Mouse (Mus musculus): ENCODE measurements around the gene Casd1. TPM values are rescaled to one million over a fixed set of nuclear protein-coding genes. Genes with fewer than 3 reads are reported as not detected.

The Casd1 gene
- polyA plus RNA-seq (2016; fragmentation: Nextera tagmentation; extraction: Ambion mirVana), result 39.6 and 40.7 TPM in 2 replicates

DNA sequence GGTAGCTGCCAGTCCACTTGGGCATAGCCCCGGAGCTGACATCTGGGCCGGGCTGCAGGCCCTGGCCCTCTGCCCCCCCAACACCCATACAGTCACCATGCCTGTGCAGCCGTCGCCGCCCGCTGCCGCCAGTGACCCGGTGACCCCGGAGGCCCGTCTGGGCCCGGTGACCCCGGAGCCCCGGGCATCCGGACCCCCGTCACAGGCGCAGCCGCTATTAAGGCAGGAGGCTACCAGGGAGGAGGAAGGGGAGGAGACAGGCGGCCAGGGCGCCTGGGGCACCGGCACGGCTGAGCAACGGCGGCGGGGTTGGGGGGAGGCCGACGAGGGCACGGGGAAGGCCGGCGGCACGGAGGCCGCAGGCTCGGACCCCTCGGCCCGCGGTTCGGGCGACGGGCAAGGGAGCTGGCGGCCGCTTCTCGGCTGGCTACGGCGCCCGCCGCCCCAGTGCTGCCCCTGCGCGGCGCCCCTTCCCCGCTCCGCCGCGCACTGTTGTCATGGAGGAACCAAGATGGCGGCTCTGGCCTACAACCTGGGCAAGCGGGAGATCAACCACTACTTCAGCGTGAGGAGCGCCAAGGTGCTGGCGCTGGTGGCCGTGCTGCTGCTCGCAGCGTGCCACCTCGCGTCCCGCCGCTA lies at the start of gene Casd1:
Casd1 (plus strand) TSS at position 182 of the 639 bp plus-strand sequence.
- Histone ChIP-seq H3K27me3 (replicated peaks) (no peaks in the 10 kb centered on the region), H3K36me3 (no peaks in the 10 kb centered on the region), H3K27ac (peak within 1 kb of the TSS; percentile 87), H3K9me3 (no peaks in the 10 kb centered on the region), H3K9ac (peak within 1 kb of the TSS; percentile 92), H3K4me1 (peaks cover 14% of the 10 kb centered on the region), H3K4me3 (peak within 1 kb of the TSS; percentile 70), H3K4me2 (replicated peaks) (peak within 1 kb of the TSS; percentile 93)
- peak; percentile 88 for ATAC-seq (ENCODE audit: low FRiP score, low read depth)
- WGBS, result under 1% methylated on average over 51 of the region's 64 CpGs

GRCm38 (mm10) chr6:4555366-4555765 lies 45.3 kb upstream of the Casd1 start:
- Histone ChIP-seq H3K9me3 (no peaks in the 10 kb centered on the region), H3K36me3 (no peaks in the 10 kb centered on the region), H3K27ac (no peak overlapping the region), H3K4me2 (replicated peaks) (no peak overlapping the region), H3K9ac (no peak overlapping the region), H3K27me3 (replicated peaks) (no peaks in the 10 kb centered on the region), H3K4me1 (peaks cover 12% of the 10 kb centered on the region), H3K4me3 (no peak overlapping the region)
- 56% methylated on average over 6 of the region's 6 CpGs for WGBS
- ATAC-seq (ENCODE audit: low FRiP score, low read depth), result peak; percentile 45; the same call in 1 of the 2 replicates

- Histone ChIP-seq H3K4me2 (replicated peaks) (no peak overlapping the region), H3K27ac (no peak overlapping the region), H3K4me1 (peaks cover 12% of the 10 kb centered on the region), H3K36me3 (no peaks in the 10 kb centered on the region), H3K9me3 (no peaks in the 10 kb centered on the region), H3K27me3 (replicated peaks) (no peaks in the 10 kb centered on the region), H3K4me3 (no peak overlapping the region), H3K9ac (no peak overlapping the region)
- WGBS, result 62% methylated on average over 8 of the region's 8 CpGs
- no peak for ATAC-seq (ENCODE audit: low FRiP score, low read depth)
These were observed 43.6 kb upstream of the Casd1 start for GRCm38 (mm10) chr6:4557086-4557485.

- no peak overlapping the region for H3K27ac ChIP-seq
- H3K9me3 ChIP-seq, result no peaks in the 10 kb centered on the region
- no peak overlapping the region for H3K4me2 ChIP-seq (replicated peaks)
- H3K36me3 ChIP-seq, result no peaks in the 10 kb centered on the region
- peak; percentile 61; the same call in 1 of the 2 replicates for ATAC-seq (ENCODE audit: low FRiP score, low read depth)
- peaks cover 12% of the 10 kb centered on the region for H3K4me1 ChIP-seq
- H3K4me3 ChIP-seq, result no peak overlapping the region
- H3K9ac ChIP-seq, result no peak overlapping the region
- WGBS, result 6% methylated on average over 7 of the region's 7 CpGs
- H3K27me3 ChIP-seq (replicated peaks), result no peaks in the 10 kb centered on the region
These were observed 43.0 kb upstream of the Casd1 start for GRCm38 (mm10) chr6:4557678-4558077.

DNA sequence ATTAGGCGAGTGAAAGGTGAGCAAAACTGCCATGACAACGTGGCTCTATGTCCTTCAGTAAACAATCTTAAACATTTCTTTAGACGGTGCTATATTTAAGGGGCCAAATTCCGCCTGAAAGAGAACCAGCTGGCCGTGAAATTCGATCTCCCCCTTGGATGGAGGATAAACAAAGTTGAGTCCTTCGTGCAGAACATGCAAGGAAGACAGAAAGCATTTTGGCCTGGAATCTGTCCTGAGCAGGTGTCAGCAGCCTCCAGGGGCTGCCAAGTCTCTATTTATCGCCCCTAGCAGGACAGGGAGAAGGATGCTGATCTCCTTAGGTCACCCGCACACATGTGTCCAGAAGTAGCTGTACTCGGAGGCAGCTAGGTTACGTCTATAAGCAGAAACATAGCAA lies 39.5 kb upstream of the Casd1 start:
- Histone ChIP-seq H3K4me2 (replicated peaks) (no peak overlapping the region), H3K4me1 (peaks cover 9% of the 10 kb centered on the region), H3K9ac (no peak overlapping the region), H3K36me3 (no peaks in the 10 kb centered on the region), H3K27ac (no peak overlapping the region), H3K27me3 (replicated peaks) (no peaks in the 10 kb centered on the region), H3K4me3 (no peak overlapping the region), H3K9me3 (no peaks in the 10 kb centered on the region)
- ATAC-seq (ENCODE audit: low FRiP score, low read depth), result no peak
- 32% methylated on average over 11 of the region's 11 CpGs for WGBS

DNA sequence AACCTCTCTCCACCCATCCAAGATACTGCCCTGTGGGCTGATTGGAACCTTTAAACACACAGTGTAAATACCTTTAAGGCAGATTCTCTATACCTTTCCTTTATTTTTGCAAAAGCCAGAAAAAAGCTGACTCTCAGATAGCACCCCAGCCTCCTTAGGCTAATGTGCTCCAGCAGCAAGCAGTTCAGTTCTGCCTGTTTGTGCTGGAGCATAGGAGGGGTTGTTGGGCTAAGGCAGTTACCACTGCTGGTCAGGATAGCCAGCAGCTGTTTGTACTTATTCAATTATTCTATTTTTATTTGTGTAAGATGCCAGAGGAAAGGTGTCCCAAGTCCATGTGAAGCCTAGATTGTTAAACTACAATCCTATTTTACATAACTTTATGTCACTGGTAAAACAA lies 39.0 kb upstream of the Casd1 start:
- Histone ChIP-seq H3K4me2 (replicated peaks) (no peak overlapping the region), H3K9me3 (no peaks in the 10 kb centered on the region), H3K4me3 (no peak overlapping the region), H3K4me1 (peaks cover 9% of the 10 kb centered on the region), H3K9ac (no peak overlapping the region), H3K36me3 (no peaks in the 10 kb centered on the region), H3K27me3 (replicated peaks) (no peaks in the 10 kb centered on the region), H3K27ac (no peak overlapping the region)
- ATAC-seq (ENCODE audit: low FRiP score, low read depth), result no peak

DNA sequence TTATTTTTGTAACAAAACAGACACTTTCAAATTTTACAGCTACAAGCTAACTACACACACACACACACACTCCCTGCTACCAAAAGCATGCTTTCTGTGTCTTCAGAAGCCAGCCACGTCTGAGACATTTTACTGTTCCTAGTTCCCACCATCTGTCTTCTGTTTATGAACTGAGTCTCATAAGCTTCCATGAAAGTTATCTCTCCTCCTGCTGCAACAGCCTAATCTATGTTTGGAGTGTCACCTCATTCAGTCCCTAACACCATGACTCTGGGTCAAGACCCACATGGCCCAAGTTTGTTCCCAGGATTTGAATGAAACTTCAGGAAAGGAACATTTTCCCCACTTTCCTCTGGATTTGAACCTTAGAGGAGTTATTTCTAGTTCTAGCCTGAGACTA lies 38.2 kb upstream of the Casd1 start:
- H3K27ac ChIP-seq, result no peak overlapping the region
- ATAC-seq (ENCODE audit: low FRiP score, low read depth), result no peak
- H3K27me3 ChIP-seq (replicated peaks), result no peaks in the 10 kb centered on the region
- H3K4me2 ChIP-seq (replicated peaks), result no peak overlapping the region
- no peak overlapping the region for H3K4me3 ChIP-seq
- no peak overlapping the region for H3K9ac ChIP-seq
- H3K36me3 ChIP-seq, result no peaks in the 10 kb centered on the region
- no peaks in the 10 kb centered on the region for H3K9me3 ChIP-seq
- H3K4me1 ChIP-seq, result peaks cover 9% of the 10 kb centered on the region
- 50% methylated on average over 1 of the region's 1 CpGs for WGBS

- Histone ChIP-seq H3K4me3 (no peak overlapping the region), H3K9ac (no peak overlapping the region), H3K27me3 (replicated peaks) (no peaks in the 10 kb centered on the region), H3K9me3 (no peaks in the 10 kb centered on the region), H3K27ac (no peak overlapping the region), H3K4me2 (replicated peaks) (no peak overlapping the region), H3K36me3 (no peaks in the 10 kb centered on the region), H3K4me1 (peaks cover 5% of the 10 kb centered on the region; the same call in 1 of the 2 replicates)
- ATAC-seq (ENCODE audit: low FRiP score, low read depth), result no peak
- WGBS, result 81% methylated on average over 5 of the region's 5 CpGs
These were observed 37.2 kb upstream of the Casd1 start for GRCm38 (mm10) chr6:4563477-4563876.

DNA sequence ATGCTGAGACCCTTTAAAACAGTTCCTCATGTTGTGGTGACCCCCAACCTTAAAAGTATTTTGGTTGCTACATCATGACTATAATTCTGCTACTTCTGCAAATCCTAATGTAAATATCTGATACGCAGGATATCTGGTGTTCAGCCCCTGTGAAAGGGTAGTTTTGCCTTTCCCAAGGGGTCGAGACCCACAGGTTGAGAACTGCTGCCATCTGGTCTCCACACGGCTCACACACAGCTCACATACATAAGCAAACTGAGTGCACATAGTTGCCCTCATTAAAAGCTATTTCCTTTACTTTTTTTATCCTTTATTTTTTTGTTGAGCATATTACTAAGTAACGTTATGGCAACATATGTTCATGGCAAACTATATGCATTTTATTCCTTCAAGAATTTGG lies 30.2 kb upstream of the Casd1 start:
- Histone ChIP-seq H3K9ac (no peak overlapping the region), H3K4me3 (no peak overlapping the region), H3K4me2 (replicated peaks) (no peak overlapping the region), H3K36me3 (no peaks in the 10 kb centered on the region), H3K9me3 (no peaks in the 10 kb centered on the region), H3K27ac (no peak overlapping the region), H3K4me1 (no peaks in the 10 kb centered on the region), H3K27me3 (replicated peaks) (no peaks in the 10 kb centered on the region)
- WGBS, result 77% methylated on average over 4 of the region's 4 CpGs
- ATAC-seq (ENCODE audit: low FRiP score, low read depth), result no peak

DNA sequence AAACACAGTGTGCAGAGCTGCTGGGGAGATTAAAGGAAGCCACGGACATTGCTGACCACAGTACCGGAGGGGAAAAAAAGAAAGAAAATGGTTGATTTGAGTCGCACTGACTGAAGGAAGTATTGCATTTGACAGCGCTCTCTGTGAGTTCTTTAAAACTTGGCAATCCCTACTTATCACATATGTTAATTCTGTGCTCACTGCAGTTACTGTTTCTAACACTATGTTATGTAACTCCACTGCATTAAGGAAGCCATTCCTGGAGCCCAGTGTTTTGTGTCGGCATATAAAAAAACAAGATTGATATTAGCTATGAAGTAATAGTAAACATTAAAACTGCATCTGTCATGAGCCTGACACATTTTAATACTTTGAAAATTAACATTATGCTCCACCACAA lies 22.9 kb upstream of the Casd1 start:
- Histone ChIP-seq H3K4me2 (replicated peaks) (no peak overlapping the region), H3K4me3 (no peak overlapping the region), H3K9ac (no peak overlapping the region), H3K9me3 (no peaks in the 10 kb centered on the region), H3K4me1 (no peaks in the 10 kb centered on the region), H3K27me3 (replicated peaks) (no peaks in the 10 kb centered on the region), H3K36me3 (no peaks in the 10 kb centered on the region), H3K27ac (no peak overlapping the region)
- WGBS, result 71% methylated on average over 5 of the region's 5 CpGs
- no peak for ATAC-seq (ENCODE audit: low FRiP score, low read depth)

DNA sequence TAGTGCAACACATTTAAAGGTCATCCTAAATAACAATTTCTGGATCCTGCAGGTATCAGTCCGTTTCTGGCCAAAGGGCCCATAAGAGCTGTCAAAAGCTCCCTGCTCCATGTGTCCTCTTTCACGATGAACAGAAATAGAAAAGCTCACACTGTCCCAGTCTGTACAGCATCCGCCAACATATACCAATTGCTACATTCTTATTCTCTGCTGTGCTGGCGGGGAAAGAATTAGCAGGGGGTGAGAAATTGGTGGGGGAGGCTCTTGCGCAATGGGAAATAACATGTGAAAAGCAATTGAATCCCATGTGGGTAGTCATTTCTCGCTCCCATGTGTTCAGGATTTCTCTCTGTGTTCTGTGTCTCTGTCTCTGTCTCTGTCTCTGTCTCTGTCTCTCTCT lies 22.3 kb upstream of the Casd1 start:
- H3K4me2 ChIP-seq (replicated peaks), result no peak overlapping the region
- no peak for ATAC-seq (ENCODE audit: low FRiP score, low read depth)
- no peak overlapping the region for H3K4me3 ChIP-seq
- no peaks in the 10 kb centered on the region for H3K36me3 ChIP-seq
- 78% methylated on average over 6 of the region's 6 CpGs for WGBS
- no peak overlapping the region for H3K9ac ChIP-seq
- H3K9me3 ChIP-seq, result no peaks in the 10 kb centered on the region
- H3K4me1 ChIP-seq, result no peaks in the 10 kb centered on the region
- H3K27ac ChIP-seq, result no peak overlapping the region
- no peaks in the 10 kb centered on the region for H3K27me3 ChIP-seq (replicated peaks)

GRCm38 (mm10) chr6:4579620-4580019 lies 21.0 kb upstream of the Casd1 start:
- H3K4me1 ChIP-seq, result no peaks in the 10 kb centered on the region

GRCm38 (mm10) chr6:4583485-4583884 lies 17.2 kb upstream of the Casd1 start:
- ATAC-seq (ENCODE audit: low FRiP score, low read depth), result no peak
- no peak overlapping the region for H3K4me3 ChIP-seq
- H3K9me3 ChIP-seq, result no peaks in the 10 kb centered on the region
- H3K27me3 ChIP-seq (replicated peaks), result no peaks in the 10 kb centered on the region
- WGBS, result 44% methylated on average over 6 of the region's 6 CpGs
- no peak overlapping the region for H3K9ac ChIP-seq
- no peaks in the 10 kb centered on the region for H3K4me1 ChIP-seq
- H3K4me2 ChIP-seq (replicated peaks), result no peak overlapping the region
- H3K36me3 ChIP-seq, result no peaks in the 10 kb centered on the region
- H3K27ac ChIP-seq, result no peak overlapping the region

More at GRCm38 (mm10) chr6:4579620-4580019, 21.0 kb upstream of the Casd1 start:
- ATAC-seq (ENCODE audit: low FRiP score, low read depth), result no peak
- Histone ChIP-seq H3K27ac (no peak overlapping the region), H3K9ac (no peak overlapping the region), H3K27me3 (replicated peaks) (no peaks in the 10 kb centered on the region), H3K9me3 (no peaks in the 10 kb centered on the region), H3K4me3 (no peak overlapping the region), H3K36me3 (no peaks in the 10 kb centered on the region), H3K4me2 (replicated peaks) (no peak overlapping the region)
- 44% methylated on average over 5 of the region's 5 CpGs for WGBS

Data from neural tube, embryonic 12.5 days (tissue).